Mouse (Mus musculus) brain, embryonic 18.5 days (tissue): ENCODE results near the gene Rps18.
"Not testable (repeated sequence)": the region's sequence is repeated elsewhere in the genome, so short reads cannot be mapped to it uniquely, and the experiment has no call there.

Experiments used
- DNase-seq: peaks from one replicate; pipeline ENCODE4 v3.0.0-alpha.2; 2012; ENCODE audit warnings: low read depth, low spot score

Rps18 gene

DNA sequence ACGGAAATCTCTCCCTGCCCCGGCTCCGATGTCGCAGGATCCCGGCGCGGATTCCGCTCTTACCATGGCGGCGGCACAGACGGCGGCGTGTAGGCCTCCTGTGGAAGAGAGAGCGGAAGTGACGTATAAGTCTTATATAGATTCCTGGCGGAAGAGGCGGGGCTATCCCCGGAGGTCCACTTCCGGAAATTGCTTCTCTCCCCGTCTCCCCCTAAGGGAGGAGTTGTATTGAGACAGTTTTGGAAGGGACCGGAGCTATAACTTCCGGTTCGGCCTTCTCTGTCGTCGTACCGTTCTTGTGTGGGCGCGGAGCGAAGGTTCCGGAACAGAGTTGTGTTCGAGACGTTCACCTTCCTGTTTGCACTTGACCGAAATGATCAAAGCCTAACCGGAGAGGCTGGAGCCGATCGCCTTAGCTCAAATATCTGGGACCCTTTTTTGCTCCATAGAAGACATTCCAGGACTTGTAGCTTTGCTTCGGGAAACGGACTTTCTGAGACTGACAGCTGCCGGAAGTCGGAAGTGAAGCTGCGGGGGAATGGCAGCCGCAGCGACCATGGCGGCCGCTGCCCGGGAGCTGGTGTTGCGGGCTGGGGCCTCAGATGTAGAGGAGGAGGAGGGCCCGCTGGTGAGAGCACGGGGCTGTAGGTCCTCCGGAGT is at the start of gene Rps18, which contains the start of gene Vps52:
Gene Rps18, minus strand, starts transcription at position 447 of the 660 bp plus-strand sequence.
Gene Vps52, plus strand, starts transcription at position 258 of the 660 bp plus-strand sequence.
- DNase-seq: peak; percentile 96

DNA sequence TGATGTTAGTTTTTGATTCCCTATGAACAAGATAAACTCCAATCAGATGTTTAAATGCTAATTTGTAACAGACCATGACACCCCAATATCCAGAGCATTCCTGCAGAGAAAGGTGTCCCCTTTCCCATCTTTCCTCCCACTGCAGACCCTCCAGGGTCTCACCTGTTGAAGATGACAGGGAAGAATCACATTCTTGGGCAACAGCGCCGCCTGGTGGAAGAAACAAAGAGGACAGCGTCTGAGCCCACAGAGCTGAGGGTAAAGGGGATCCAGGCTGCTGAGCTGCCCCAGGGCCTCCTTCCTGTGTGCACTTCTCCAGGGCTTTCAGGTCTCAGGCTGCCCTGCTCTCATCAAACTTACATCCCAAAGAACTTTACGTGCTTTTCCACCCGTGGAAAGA is 47.6 kb upstream of the Rps18 start:
- no peak for DNase-seq

DNA sequence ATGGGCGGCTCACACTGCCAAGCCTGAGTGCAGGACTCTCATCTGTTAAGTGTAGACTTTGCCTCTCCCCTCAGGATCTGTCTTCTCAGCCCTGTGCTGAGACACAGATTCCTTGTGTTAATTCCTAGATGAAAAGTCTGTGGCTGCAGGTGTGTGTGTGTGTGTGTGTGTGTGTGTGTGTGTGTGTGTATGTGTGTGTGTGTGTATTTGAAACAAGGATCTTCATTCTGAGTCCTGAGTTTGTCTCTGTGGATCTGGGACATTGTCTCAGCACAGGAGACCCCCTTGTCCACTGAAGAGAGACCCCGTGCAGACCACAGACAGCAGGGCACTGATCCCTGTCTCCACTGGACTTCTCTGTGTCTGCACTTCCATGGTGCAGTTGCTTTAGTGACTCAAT is 45.0 kb upstream of the Rps18 start:
- DNase-seq: not testable (repeated sequence)

DNA sequence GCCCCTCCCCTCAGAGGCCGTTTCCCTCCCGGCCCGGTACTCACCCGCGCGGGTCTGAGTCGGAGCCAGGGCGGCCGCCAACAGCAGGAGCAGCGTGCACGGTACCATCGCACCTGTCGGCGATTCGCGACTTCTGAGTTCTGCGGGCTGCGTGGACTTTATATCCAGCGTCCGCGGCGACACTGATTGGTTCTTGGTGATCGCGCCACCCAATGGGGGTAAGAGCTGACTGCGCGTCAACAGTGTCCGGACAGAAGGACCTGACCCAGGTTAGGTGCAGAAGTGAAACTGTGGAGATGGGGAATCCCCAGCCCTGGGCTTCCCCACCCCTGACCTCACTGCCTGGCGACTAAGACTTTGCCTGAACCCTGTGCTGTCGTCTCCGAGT is 44.3 kb upstream of the Rps18 start, which contains the start of gene H2-K1:
Gene H2-K1, minus strand, starts transcription at position 198 of the 388 bp plus-strand sequence.
- DNase-seq: no peak

DNA sequence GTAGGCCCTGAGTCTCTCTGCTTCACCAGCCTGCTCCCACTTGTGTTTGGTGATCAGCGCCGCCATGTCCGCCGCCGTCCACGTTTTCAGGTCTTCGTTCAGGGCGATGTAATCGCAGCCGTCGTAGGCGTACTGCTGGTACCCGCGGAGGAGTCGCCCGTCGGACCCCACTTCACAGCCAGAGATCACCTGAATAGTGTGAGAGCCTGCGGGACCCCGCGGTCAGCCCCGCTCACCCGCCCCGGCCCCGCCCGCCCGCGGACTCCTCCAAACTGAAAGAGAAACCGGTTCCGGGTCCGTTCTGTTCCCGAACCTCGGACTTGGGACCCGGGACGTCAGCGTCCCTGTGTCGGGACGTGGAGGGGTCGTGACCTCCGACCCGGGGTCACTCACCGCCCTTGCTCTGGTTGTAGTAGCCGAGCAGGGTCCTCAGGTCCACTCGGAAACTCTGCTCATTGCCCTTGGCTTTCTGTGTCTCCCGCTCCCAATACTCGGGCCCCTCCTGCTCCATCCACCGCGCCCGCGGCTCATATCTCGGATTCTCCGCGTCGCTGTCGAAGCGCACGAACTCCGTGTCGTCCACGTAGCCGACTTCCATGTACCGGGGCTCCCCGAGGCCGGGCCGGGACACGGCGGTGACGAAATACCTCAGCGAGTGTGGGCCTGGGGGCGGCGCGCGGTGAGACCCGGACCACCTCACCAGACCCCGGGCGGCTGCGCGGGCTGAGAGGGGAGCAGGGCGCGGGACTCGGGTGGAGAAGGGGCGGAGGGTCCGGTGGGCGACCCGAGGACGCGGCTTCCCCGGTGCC is 43.7 kb upstream of the Rps18 start:
- DNase-seq: no peak

DNA sequence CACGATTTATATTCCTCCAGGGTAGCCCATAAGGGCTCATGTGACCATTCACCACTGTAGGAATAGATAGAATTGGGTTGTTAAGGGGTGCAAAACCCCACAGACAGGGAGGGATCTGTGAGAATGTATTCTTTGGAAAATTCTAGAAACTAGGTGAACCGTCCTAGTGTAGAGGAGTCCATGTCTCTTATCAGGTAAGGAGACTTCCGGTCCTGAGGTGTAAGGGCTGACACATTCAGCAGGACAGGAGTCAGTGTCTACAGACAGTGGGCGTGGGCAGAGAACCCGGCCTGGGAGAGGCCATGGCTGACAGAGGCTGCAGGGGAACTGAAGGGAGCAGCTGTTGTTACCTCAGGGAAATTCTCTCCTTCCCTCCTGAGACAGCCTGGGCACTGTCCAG is 42.9 kb upstream of the Rps18 start:
- not testable (repeated sequence) for DNase-seq

DNA sequence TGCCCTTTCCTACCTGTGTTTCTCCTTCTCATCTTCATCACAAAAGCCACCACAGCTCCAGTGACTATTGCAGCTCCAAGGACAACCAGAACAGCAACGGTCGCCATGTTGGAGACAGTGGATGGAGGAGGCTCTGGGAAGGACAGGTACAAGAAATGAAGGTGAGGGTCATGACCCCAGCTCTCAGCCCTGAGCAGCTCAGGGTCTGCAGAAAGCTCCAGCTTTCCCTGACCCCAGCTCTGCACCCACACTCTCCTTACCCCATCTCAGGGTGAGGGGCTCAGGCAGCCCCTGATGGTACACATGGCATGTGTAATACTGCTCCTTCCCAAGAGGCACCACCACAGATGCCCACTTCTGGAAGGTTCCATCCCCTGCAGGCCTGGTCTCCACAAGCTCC is 41.2 kb upstream of the Rps18 start:
- not testable (repeated sequence) for DNase-seq

DNA sequence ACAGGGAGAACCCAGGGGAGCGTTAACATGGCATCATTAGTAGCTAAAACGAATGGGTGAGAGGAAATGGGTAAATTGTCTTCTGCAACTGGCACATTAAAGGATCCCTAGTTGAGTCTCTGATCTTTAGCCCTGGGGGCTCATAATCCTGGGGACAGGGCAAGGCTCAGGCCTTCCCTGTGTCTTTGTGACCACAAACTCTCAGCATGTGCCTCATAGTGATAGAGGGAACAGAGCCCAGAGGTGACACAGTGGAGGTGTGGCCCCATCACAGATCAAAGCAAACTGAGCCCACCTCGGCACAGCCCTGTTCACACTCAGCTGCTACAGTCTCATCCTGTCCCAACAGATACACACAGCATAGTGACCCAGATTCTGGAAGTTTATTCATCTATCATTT is 39.9 kb upstream of the Rps18 start:
- no peak for DNase-seq

DNA sequence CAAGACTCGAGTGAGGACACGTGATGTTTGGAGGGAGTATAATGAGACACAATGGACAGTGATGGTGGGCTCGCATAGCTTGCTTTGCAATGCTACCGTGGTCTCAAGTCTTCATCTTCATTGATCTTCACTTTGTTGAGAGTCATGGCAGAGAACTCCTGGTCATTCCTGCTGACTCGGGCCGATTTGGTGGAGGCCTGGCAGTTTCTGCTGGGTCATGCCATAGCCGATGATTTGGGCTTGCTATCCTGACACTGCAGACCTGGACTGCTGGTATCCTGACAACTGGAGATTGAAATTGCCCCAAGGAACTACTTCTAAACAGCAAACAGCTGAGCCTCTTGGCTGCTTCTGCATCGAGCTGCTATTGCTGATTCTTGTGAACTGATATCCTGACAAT is 39.2 kb upstream of the Rps18 start:
- no peak for DNase-seq

DNA sequence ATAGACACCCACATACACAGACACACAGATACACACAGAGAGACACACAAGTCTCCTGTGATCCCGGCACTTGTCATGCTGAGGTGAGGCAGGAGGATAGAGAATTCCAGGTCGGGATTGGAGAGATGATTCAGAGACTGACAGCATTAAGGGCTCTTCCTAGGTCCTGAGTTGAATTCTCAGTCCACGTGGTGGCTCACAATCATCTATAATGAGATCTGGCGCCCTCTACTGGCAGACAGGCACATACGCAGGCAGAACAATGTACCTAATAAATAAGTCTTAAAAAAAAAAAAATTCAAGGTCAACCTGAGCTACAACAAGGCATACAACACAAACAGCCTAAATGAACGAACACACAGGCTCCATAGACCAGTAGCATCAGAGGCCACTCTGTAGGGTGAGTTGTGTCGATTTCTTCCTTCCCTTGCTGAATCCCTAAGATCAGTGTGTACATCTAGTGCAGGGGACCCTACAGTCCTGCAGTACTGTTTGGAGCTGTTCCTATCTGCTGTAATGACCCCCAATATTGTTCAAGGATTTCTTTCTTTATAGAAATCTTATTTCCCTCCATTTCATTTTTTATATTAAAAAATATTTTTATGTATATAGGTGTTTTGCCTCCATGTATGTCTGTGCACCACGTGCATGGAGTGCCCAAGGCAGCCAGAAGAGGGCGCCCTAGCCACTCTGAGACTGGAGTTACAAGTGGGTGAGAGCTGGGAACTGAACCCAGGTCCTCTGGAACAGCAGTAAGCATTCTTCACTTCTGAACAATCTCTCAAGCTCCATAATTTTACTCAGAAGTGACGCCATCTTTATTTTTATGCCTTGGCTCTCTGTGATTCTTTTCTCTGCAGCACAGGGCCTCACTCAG is 36.2 kb upstream of the Rps18 start:
- peak; percentile 28 for DNase-seq

DNA sequence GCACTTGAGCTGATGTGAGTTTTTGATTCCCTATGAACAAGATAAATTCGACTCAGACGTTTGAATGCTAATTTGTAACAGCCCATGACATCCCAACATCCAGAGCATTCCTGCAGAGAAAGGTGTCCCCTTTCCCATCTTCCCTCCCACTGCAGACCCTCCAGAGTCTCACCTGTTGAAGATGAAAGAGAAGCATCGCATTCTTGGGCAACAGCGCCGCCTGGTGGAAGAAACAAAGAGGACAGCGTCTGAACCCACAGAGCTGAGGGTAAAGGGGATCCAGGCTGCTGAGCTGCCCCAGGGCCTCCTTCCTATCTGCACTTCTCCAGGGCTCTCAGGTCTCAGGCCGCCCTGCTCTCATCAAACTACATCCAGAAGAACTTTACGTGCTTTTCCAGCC is 26.3 kb upstream of the Rps18 start:
- DNase-seq: not testable (repeated sequence)

DNA sequence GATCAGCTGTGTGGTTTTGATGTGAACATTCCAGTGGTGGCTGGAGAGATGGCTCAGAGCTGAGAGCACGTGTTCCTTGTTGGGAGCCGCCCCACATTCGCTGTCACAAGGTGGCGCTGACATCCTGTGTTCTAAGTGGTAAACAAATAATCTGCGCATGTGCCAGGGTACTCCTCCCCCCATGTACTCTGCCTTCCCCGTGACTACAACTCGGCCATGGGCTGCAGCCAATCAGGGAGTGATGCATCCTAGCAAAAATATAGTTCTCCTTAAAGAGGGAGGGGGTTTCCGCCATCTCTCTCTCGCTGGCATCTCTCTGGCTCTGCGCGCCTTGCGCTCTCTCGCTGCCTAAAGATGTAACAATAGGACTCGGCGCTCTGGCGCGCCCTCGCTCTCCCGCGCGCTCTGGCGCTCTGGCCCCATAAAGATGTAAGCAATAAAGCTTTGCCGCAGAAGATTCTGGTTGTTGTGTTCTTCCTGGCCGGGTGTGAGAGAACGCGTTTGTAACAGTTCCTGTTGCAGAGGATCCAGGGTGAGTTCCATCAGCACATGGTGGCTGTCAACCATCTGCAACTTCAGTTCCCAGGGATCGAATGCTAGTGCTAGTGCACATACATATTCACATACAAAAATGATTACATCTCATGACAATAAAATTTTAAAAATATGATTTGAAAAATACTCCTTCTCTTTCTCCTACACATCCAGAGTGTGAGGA is 25.6 kb upstream of the Rps18 start:
- peak; percentile 90 for DNase-seq

DNA sequence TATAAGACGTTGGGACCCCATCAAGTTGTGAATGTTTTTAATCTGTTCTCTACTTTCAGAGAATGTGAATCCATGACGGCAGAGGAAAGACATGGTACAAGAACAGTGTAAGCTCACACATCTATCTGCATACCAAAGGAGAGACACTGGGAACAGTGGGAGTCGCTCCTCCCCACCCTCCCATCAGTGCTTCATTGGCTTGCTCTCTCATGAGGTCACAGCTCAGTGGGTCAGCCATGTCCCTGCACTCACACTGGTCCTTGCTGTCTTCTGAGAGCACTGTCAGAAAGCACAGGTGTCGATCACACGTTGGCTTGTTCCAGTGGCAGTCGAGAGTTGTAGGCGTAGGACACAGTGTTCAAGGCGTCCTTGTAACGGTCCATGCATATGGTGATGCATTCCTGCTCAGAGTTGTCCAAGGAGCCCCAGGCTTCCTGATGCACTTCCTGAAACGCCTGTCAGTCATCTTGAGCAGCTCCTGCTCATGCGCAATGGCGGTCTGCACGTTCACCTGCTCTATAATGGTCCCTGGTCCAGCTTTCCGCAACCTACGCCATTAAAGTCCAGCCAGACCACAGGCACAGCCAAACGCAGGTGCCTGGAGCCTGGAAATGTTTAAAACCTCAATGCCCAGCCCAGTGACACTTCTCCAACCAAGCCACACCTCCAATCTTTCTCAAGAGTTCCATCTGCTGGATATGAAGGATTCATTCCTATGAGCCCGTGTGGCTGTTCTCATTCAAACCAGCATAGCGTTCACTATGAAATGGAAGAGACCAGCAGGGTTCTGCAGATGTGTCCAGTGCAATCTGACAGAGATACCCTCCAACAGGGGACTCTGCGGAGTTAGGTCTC is 24.6 kb upstream of the Rps18 start:
- no peak for DNase-seq

DNA sequence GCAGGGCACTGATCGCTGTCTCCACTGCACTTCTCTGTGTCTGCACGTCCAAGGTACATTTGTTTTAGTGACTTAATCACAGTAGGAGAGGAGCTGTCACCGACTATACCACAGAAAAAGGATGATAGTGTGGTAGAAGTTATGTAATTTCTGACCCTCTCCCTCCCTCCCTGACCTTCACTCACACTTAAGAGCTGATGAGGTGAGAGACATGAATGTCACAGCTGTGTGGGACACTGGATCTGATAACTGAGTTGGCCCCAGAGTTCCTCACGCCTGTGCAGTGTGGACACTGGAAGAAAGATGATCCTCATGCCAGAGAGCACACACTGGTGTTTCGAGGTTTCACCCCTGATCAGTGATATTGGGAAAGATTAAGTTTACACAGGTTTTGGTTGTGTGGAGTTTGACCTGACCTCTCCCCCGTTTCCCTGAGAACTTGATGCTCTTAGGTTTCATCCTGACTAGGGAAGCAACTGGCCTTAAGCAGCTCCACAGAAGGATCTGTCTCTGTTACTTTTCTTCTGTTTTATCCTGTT is 23.8 kb upstream of the Rps18 start:
- DNase-seq: no peak

DNA sequence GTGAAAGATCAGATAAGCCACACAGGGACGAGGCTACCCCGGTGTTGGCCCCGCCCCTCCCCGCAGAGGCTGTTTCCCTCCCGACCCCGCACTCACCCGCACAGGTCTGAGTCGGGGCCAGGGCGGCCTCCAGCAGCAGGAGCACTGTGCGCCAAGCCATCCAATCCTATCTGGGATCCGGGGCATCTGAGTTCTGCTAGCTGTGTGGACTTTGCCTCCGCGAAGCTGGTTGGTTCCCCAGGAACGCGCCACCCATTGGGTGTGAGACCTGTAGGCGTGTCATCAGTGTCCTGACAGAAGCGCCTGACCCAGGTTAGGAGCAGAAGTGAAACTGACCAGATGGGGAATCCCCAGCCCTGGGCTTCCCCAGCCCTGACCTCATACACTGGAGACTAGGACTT is 22.8 kb upstream of the Rps18 start:
- no peak for DNase-seq

DNA sequence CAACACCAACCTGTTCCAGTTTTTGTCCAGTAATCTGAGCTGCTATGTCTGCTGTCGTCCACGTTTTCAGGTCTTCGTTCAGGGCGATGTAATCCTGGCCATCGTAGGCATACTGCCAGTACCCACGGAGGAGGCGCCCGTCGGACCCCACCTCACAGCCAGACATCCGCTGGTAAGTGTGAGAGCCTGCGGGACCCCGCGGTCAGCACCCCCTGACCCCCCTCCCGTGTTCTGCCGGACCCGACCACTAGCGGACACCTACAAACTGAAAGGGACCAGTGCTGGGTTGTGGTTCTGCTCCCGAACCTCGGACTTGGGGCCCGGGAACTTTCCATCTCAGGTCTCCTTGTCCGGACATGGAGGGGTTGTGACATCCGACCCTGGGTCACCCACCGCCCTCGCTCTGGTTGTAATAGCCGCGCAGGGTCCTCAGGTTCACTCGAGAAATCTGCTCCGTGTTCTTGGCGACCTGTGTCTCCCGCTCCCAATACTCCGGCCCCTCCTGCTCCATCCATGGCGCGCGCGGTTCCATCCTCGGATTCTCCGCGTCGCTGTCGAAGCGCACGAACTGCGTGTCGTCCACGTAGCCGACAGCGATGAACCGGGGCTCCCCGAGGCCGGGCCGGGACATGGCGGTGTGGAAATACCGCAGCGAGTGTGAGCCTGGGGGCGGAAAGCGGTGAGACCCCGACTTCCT is 22.2 kb upstream of the Rps18 start:
- DNase-seq: no peak

DNA sequence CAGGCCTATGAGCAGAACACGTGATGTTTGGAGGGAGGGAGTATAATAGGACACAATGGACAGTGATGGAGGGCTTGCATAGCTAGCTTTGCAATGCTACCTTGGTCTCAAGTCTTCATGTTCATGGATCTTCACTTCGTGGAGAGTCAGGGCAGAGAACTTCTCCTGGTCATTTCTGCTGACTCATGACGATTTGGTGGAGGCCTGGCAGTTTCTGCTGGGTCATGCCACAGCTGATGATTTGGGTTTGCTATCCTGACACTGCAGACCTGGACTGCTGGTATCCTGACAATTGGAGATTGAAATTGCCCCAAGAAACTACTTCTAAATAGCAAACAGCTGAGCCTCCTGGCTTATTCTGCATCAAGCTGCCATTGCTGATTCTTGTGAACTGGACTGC is 17.8 kb upstream of the Rps18 start:
- DNase-seq: no peak

DNA sequence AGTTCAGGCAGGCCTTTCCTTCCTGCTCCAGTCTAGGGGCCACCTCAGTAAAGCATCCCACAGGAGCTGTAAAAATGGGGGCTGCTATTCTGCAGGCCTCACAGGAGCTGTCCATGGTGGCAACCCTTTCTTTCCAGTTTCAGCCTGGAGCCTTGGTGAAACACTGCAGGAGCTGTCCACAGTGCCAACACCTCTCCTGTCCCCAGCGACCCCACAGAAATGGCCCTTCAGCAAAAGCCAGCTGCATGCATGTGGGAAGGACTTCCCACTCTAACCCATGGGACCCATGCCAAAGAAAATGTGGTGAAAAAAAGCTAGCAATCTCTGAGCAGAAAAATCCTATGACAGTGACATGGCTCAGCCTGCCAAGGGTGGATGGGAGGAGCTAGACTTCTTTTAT is 16.9 kb upstream of the Rps18 start:
- no peak for DNase-seq

DNA sequence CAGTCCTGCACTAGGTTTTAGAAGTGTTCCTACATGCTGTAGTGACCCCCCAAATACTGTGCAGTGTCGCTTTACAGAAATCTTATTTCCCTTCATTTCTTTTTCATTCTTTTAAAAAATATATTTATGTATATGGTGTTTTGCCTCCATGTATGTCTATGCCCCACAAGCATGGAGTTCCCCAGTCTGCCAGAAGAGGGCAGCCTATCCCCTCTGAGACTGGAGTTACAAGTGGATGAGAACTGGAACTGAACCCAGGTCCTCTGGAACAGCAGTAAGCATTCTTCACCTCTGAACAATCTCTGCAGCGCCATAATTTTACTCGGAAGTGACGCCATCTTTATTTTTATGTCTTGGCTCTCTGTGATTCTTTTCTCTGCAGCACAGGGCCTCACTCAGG is 13.6 kb upstream of the Rps18 start:
- no peak for DNase-seq

DNA sequence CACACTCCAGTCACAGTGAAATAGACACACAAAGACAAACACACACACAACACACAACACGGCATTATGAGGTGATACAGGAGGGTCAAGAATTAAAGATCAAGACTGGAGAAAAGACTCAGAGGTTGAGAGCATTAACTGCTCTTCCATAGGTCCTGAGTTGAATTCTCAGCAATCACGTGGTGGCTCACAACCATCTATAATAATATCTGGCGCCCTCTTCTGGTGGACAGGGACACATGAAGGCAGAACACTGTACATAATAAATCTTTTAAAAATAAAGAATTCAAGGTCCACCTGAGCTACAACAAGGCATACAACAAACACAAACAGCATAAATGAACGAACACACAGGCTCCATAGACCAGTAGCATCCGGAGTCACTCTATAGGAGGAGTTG is 13.1 kb upstream of the Rps18 start:
- DNase-seq: no peak
